Mouse (Mus musculus) left cerebral cortex, postnatal 4 days (tissue): ENCODE data around the gene Gatb. TPM values are rescaled to one million over a fixed set of nuclear protein-coding genes. Genes with fewer than 3 reads are reported as not detected.

Experiments used
- DNase-seq: peaks from one replicate; pipeline ENCODE4 v3.0.0-alpha.2; 2022
- intact Hi-C: fragments of 180-260 bp; cut with DNase I; formaldehyde crosslinking; loops from one replicate; pipeline ENCODE4 v1.15.1; 2025
- total RNA-seq, 2 experiments: library from RNA; stranded (reverse); gene quantifications; 2 replicates each; pipeline ENCODE4 v1.2.3; 2021

Gene Gatb
- total RNA-seq, 2 experiments from 2014 or later = 15.5 to 17.8 TPM

DNA sequence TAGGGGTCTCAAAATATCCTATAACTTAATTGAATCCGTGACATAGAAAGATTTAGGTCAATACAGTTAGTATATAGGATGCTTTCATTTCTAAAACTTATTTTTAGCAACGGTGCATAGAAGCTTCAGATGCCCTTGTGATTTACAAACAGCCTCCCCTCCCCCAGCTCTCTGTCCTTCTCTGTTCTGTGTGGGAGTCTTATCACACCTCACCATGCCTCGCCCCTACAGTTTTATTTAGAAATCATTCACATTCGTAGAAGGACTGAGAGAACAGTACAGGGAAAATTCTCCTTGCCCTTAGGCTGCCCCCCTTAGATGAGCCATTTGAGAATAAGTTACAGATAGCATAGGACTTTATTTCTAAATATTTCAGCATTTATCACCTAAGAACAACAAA is 18.1 kb downstream of the Gatb start:
- intact Hi-C loops = no loop called here

DNA sequence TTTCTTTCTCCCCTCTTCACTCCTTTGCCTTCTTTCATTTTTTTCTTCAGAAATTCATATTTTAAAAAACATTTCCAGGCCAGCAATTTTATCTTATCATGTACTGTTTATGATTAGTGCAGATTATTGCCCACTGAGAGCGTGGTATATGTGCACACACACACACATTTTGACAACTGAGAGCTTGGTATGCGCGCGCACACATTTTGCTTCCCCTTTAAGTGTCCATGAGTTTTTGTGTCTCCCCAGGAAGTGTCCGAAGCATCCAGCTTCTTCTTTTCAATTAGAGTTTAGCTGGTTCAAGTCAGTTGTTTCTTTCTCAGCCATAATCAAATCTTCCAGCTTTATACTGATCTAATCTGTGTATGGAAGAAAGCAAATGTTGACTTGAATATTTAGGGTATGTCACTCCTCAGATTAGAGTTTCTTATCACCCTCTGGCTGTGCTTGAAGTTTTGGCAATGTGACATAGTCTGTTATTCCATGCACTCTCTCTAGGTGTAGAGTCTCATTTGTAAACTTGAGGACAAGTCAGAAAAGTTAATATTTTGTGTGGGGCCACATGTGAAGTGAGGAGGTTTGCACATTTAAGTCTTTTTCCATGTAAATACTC is 18.8 kb downstream of the Gatb start:
- intact Hi-C loops = no loop called here

More for the DNA sequence above, 18.1 kb downstream of the Gatb start:
- DNase-seq = no peak

DNA sequence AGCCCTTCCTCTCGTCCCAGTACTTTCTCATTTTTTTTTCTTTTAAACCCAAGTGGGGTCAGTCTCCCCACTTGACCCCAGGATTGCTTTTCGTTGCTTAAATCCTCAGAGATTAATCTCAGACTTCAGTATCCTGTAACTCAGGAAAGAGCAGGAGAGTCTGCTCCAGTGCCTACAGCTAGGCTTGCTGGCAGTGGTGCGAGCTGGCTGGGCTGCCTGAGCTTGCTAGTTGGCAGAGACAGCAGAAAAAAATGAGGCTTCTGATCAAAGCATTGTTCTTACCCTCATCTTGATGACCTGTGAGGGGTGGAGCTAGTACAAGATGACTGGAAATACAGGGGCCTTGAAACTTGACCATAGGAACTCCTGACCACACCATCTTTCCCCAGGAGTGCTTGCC is 20.5 kb downstream of the Gatb start:
- intact Hi-C loops = no loop called here
- DNase-seq = no peak

More for the DNA sequence above, 18.8 kb downstream of the Gatb start:
- DNase-seq = no peak

GRCm38 (mm10) chr3:85599526-85599925 is 25.6 kb downstream of the Gatb start:
- DNase-seq = no peak
- intact Hi-C loops = no loop called here

GRCm38 (mm10) chr3:85601841-85602305 is 28.0 kb downstream of the Gatb start:
- intact Hi-C loops = no loop called here
- peak; percentile 25 for DNase-seq

DNA sequence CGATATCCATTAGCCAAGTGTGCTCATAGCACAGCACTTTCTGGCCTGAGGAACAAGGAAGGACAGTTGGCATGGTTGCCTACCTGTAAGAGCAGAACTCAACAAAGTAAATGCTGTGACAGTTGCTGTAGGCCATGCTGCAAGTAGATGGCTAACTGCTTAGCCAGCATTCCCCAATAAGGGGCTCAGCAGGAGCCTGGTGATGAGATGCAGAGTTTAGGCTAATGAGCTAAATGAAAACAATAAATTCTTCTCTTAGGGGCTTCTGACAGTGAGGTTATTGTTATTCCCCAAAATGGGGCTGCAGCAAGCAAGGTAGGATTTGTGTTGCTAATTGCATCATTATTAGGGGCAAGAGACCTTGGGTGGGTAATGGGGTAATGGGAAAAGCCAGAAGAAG is 29.9 kb downstream of the Gatb start:
- no peak for DNase-seq
- intact Hi-C loops = no loop called here

- intact Hi-C loops = no loop called here
- DNase-seq = no peak
These were observed 33.0 kb downstream of the Gatb start for GRCm38 (mm10) chr3:85606912-85607311.

- intact Hi-C loops = no loop called here
- DNase-seq = no peak
These were observed 33.8 kb downstream of the Gatb start for GRCm38 (mm10) chr3:85607753-85608152.

DNA sequence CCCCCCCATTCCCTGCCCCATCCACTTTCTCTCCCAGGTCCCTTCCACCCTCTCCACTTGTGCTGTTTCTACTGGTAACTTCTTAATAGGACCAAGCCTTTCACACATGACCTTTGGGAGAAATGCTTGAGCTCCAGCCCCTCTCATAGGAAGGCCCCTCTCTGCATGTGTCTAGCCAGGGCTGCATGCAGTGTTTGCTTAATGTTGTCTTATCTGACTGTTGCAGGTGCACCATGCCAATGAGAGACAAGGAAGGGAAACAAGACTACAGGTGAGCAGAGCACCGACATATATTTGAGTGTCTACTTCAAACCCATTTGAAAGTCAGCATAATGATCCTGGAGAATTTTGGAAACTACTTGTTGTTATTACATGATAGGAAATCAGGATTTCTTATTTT is 42.5 kb downstream of the Gatb start:
- intact Hi-C loops = no loop called here
- DNase-seq = no peak

GRCm38 (mm10) chr3:85618885-85619284 is 45.0 kb downstream of the Gatb start:
- intact Hi-C loops = no loop called here
- DNase-seq = no peak

DNA sequence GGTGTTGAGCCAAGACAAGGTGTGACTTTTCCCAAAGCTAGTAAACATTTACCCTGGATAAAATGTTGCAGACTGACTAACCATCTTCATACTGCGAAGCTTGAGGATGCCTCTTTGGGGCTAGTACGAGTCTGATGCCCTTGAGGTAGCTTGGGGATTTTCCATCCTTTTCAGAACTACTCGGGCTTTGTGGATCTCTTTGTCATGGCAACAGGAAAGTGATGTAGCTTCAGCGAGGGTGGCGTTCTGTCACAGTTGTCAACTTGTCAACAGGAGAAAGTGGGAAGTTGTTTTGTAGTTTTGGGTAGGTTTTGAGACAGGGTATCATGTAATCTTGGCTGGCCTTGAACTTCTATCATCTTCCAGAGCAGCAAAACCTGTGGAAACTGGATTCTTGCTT is 45.4 kb downstream of the Gatb start:
- intact Hi-C loops = no loop called here
- no peak for DNase-seq

DNA sequence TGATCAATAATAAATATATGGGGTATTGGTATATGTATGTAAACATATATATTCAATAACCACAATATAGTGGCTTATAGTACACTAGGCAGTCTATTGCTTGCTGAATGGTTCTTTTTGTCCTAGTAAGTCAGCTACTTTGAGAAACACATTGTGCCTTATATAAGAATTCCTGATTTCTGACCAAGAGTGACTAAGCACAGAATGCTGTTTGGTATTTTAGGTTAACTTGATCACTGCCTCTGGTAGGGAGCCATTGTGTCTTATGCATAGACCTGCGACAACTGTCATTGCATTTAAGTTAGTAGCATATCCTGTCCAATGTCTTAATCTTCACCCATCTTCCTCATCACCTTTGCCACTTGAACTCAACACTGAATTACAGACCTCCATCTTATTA is 45.8 kb downstream of the Gatb start:
- no peak for DNase-seq
- intact Hi-C loops = no loop called here

DNA sequence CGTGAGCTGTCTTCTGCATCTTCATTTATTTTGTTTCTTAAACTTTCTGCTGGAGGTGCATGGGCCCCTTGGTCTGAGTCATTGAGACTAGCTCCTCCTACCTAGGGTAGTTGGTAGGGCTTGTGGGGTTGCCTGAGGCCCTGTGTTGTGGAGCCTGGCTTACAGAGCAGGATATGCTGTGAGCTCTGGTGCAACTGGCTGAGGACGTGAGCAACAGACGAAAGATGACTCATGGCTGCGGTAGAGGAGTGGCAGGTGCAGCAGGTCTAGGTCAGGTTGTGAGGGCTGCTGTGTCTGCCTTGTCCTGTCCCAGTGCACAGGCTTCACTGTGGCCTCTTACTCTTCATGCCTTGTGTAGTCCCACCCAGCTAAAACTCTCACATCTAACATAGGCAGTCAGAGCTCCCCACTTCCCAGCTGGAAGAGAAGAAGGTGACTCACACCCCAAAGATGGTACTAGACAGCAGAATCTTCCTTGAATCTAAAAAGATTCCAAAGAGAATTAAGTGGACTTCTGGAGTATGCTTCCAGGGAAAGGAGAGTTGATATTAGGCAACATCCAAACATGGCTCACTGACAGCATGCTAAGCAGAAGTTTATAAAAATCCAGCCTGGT is 56.1 kb downstream of the Gatb start:
- intact Hi-C loops = no loop called here
- no peak for DNase-seq

DNA sequence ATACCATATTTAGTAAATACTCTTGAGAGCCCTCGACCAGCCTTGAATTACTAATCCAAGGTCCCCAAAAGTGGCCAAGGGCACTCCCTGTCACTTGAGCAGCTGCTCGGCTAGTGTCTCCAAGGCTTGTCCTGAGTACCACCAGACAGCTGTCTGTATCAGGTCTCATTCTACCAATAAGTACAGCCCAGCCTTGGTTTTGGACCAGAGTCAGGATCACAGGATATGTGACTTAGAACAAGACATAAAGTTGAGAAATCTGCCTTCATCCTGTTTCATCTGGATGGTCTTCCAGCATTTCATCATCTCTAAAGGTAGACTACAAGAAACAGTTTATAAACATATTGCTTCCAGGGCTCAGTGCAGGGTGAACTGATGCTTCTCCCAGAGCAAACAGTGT is 59.8 kb downstream of the Gatb start:
- intact Hi-C loops = no loop called here
- no peak for DNase-seq

DNA sequence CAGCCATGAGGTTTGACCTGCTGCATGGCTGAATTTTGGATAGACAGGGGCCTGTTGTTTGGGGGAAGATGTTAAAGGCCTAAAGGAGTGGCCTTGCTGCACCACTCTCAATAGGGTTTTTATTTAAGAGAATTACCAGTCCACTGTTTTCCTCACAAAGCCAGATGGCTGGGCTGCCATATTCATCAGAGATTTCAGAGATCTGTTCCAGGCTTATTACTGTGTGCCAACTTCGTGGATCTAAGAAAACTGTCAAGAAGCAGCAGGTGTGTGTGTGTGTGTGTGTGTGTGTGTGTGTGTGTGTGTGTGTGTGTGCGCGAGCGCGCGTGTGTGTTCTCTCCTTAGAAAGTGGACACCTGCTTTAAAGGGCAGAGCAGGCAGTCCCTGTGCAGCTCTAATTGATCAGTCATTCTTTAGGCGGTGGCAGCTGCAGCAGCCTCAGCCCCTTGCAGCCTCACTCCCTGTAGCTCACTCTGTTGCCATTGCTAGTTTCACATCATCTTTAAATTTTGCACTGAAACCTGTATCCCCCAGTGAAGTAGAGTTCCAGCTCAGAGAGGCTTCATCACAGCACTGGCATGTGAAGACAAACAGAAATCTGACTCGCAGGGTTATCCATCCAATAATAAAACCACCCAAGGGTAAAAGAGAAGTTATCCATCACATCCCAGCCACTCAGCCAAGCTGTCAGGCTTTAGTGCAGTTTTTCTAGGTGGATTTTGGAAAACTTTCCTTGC is 60.6 kb downstream of the Gatb start:
- intact Hi-C loops = no loop called here
- no peak for DNase-seq

DNA sequence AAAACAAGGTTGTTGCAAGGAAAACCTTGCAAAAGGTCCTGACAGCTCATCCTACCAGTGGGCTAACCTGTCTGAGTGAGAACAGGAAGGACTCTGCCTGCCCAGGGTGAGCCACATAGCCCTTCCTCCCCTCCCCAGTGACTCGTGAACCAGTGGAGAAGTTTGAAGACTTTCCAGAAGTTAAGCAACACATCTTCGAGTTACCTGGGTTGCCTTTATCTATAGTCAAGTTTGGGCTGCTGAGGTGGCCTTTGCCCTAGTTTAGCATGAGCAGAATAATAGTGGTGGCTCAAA is 61.2 kb downstream of the Gatb start:
- no peak for DNase-seq
- intact Hi-C loops = no loop called here

- intact Hi-C loops = no loop called here
- DNase-seq = no peak
These were observed 61.7 kb downstream of the Gatb start for GRCm38 (mm10) chr3:85635591-85635990.

- DNase-seq = no peak
- intact Hi-C loops = no loop called here
These were observed 63.0 kb downstream of the Gatb start for GRCm38 (mm10) chr3:85636716-85637447.

DNA sequence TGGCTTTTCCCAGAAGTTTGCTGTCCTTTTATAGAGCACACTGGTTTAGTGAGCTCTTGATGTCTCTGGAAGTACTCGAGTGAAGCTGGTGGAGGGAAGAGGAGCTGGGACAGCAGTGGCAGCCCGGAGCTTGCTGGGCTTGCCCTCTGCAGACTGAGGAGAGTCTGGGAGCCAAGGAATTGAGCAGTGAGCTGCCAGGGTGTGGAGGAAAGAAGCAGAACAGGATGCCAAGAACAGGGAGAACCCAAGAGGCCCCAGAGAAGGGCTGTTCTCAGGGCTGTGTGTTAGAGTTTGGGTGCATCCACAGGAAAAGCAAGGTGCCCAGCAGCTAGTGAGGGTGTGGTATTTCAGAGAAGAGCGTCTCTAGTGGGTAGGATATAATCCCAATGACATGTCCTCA is 67.8 kb downstream of the Gatb start:
- intact Hi-C loops = no loop called here

DNA sequence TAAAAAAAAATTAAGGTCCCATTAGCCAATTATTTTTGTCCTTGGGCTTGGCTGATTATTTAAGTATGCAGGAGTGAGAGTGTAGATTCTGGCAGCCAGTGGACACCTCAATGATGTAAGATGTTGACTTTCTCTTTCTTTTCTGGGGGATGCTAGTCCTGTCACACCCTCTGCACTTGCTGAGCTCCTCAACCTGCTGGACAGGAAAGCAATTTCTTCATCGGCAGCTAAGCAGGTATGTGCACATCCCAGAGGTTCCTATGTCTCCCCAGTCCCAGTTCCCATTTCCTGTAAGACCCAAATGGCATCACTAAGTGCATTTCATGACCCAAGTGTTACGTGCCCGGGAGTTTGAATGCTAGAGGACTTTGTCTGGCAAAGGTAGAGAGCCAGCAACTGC is 70.9 kb downstream of the Gatb start:
- DNase-seq = no peak
- intact Hi-C loops = no loop called here

More for the DNA sequence above, 67.8 kb downstream of the Gatb start:
- DNase-seq = no peak

GRCm38 (mm10) chr3:85645517-85646004 is 71.6 kb downstream of the Gatb start:
- no peak for DNase-seq
- intact Hi-C loops = no loop called here
